Mouse (Mus musculus): ENCODE data around the gene Dcdc2b.

- TF ChIP-seq CTCF (IDR thresholded peaks at IDR 0.05) (no peak), EP300 (IDR thresholded peaks at IDR 0.05) (no peak)
Measured at GRCm38 (mm10) chr4:129618031-129618430, 4.0 kb upstream of the Dcdc2b start.

All from lung, postnatal 0 days (tissue).